Mouse (Mus musculus): ENCODE data around the gene Fbxl17.

The Fbxl17 gene

GRCm38 (mm10) chr17:63110211-63110755 lies 389.5 kb downstream of the Fbxl17 start:
- no peak for DNase-seq (ENCODE audit: low read depth, low spot score)

GRCm38 (mm10) chr17:63108035-63108434 lies 391.8 kb downstream of the Fbxl17 start:
- DNase-seq (ENCODE audit: low read depth, low spot score), result peak; percentile 11

DNA sequence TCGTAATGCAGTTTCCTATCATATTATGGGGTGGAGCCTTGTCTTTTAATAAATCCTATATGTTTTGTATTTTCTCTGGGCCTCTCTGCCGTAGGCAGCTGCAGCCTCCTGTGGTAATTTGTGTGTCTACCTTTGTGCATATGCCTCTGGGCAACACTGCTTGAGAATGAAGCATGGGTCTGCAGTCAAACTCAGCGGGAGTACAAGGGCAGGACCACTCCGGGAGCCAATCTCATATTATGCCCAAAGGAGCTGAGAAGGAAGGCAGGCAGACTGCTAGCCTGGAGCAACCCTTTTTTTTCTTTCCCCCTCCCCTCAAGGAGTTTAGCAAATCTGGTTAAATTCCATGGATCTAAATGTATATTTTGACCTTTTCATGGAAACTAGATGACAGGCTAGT lies 392.3 kb downstream of the Fbxl17 start:
- DNase-seq (ENCODE audit: low read depth, low spot score), result no peak

GRCm38 (mm10) chr17:63095553-63095952 lies 404.3 kb downstream of the Fbxl17 start:
- DNase-seq (ENCODE audit: low read depth, low spot score), result no peak

- DNase-seq (ENCODE audit: low read depth, low spot score), result no peak
These were observed 404.8 kb downstream of the Fbxl17 start for GRCm38 (mm10) chr17:63095017-63095416.

GRCm38 (mm10) chr17:63093184-63093583 lies 406.6 kb downstream of the Fbxl17 start:
- no peak for DNase-seq (ENCODE audit: low read depth, low spot score)

DNA sequence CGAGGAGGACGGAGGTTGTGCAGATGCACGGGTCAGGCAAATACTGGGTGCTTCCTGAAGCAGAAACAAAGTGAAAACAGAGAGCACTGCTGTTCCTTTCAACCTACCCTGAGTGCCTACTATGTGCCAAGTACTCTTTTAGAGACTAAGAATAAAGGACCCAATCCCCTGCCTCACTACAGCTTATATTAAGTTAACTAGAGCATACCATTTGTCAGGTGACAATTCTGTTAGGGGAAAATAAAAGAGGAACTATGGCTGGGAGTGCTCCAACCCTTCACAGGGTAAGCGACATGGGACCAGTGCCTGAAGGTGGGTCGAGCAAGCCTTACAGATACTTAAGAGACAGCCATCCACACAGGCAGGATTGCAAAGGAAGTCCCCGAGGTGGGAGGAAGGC lies 407.0 kb downstream of the Fbxl17 start:
- DNase-seq (ENCODE audit: low read depth, low spot score), result no peak

DNA sequence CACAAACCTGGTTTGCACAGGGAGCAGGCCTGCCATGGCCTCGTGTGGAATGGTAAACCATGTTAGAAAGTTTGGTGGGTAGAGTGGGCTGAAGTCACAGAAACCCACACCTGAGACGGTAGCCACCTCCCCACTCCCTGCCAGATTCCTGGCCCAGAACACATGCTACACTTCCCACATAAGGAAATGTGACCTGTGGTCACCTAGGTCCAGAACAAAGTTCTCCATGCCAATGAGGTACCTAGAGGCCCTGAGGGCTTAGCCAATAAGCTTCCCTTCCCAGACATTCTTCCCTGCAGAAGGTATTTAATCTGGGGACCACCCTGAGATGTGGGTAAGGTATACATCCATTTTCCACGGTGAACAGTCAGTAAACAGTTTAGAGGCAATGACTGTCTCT lies 409.7 kb downstream of the Fbxl17 start:
- no peak for DNase-seq (ENCODE audit: low read depth, low spot score)

DNA sequence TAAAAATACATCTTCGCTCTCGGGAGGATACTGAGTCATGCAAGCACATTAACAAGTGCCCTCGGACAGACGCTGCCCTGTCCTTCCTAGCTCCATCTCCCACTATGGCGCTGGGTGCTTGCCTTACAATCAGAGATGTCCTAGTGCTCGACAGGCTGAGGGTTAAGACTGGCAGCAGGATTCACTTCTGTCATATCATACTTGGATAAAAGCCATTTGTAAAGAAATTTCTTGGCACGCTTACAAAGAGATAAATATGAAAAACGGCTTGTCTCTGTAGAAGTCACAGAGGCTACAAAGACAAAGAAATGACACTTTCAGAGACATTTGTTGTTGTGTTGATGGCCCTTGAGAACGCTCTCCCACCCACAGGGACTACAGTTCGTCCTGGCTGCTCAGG lies 412.6 kb downstream of the Fbxl17 start:
- DNase-seq (ENCODE audit: low read depth, low spot score), result no peak

- DNase-seq (ENCODE audit: low read depth, low spot score), result no peak
These were observed 413.3 kb downstream of the Fbxl17 start for GRCm38 (mm10) chr17:63086526-63086925.

DNA sequence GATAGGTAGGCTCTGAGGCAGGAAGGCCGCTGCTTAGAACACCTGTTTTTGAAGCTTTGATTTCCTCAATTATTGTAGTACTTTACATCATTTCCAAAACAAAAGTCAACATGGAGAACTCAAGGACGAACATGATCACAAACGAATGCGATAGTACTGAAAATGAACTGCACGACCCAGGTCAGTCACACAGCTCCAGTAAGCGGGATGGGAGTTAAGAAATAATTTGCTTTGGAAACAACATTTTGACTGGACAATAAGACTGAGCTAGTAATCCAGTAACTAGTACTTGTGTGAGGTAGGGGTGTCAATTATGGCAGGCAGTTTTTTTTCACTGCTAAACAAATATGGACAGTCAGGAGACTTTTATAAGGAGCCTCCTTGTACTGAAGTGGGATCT lies 414.6 kb downstream of the Fbxl17 start:
- DNase-seq (ENCODE audit: low read depth, low spot score), result no peak

DNA sequence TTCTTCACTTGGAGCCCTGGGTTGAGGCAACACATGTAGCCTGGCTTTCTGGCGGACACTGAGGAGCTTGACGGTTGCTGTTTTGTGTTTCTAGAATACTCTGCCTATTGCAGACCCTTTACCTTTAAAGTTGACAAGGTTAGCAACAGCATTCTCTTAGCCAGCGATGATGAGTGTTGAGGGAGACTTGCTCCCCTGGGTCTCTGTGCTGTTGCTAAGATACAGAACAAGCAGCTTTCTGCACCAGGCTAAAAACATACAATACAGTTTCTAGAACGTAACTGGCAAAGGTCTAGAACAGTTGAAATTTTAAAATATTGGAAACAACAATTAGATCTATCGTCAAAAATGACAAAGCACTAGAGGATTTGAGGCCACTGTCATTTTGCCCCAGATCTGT lies 420.7 kb downstream of the Fbxl17 start:
- DNase-seq (ENCODE audit: low read depth, low spot score), result no peak

- DNase-seq (ENCODE audit: low read depth, low spot score), result no peak
These were observed 422.3 kb downstream of the Fbxl17 start for GRCm38 (mm10) chr17:63077509-63077908.

GRCm38 (mm10) chr17:63076661-63077060 lies 423.2 kb downstream of the Fbxl17 start:
- peak; percentile 22 for DNase-seq (ENCODE audit: low read depth, low spot score)

GRCm38 (mm10) chr17:63076037-63076426 lies 423.8 kb downstream of the Fbxl17 start:
- no peak for DNase-seq (ENCODE audit: low read depth, low spot score)

DNA sequence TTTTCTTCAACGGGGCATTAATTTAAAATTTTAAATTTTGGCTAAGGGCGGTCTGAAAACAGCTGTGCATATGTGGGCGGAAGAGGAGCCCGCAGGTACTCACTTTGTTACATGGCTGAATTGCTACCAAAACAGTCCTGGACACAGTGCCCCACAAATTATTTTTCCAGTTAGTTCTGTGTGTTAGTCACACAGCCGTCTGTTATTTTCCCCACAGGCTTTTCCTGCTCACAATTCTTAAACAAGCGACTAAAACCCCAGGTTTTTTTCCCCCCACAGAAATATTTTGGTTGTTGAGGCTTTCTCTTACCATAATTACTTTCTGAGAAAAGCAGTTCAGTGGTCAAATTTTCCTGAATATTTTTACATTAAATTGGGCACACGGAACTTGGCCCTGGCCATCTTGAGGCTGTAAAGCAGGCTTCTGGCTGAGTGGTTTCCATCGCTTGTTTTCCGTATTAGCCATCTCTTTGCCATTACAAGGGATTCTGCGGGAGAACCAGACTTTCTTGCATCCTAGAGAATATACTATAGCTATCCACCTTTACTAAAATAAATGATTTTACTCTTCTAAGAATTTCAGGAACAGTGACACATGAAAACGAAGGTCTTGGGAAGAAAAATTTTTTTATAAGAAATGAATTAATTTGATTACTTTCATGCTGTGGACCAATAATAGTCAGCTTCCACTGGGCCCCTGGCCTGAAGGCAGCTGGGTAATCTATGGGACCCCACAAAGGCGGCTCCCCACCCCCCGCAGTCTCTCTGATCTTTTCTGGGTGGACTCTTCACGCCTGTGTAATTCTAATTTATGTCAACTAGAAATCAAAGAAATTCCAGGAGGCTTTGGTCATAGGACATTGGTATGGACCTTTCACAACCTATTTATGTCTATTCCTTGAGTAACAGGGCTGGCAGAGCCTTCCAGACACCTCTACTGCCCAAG lies 424.5 kb downstream of the Fbxl17 start:
- peak; percentile 54 for DNase-seq (ENCODE audit: low read depth, low spot score)

DNA sequence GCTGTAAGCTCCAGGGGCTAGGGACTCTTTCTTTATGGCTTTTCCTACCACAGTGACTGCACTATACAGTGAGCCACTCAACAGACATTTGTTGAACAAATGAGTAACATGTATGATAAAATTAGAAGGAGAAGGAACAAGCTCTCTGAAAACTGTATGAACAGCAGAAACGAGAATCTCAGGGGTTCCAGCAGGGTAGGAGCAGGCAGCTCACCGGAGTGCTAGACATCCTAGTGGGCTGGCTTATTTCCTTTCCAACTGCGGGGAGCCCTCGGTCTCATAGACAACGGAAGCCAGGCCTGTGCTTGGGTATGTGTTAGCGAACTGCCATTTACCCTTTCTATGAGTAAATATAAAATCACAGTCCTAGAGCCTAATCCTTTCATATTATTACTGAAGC lies 426.5 kb downstream of the Fbxl17 start:
- no peak for DNase-seq (ENCODE audit: low read depth, low spot score)

DNA sequence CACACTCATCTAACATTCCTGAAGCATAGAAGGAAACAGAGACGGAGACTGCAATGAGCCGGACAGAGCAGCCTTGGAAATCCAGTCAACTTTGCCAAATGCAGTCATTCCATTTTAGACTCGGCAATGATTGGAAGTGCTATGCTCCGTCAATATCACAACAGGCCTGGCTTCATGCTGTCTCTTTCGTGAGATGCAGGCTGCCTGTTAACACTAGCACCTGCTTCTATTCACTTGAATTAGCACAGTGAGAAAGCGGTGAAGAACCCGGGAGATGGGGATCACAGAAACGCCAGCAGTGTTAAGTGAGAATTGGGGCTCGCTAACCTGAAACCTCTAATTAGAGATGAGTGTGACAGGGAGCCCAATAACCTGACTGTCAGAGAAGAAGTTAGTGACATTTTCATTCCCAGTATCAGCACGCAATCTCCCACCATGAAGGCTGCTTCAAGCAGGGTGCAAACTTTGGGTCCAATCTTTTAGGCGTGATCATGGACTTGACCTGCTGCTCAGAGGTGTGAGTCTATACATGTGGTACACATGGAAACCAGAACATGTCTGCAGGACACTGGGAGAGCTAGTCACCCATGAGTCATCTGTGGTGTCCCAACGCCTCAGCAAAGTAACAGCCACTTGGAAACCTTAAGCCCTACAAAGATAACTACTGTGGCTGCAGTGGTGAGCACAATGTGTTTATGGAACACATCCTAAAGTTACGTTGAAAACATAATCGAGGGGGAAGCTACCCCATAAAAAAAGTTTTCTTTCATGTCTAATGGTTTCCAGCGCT lies 428.5 kb downstream of the Fbxl17 start:
- no peak for DNase-seq (ENCODE audit: low read depth, low spot score)

- peak; percentile 62 for DNase-seq (ENCODE audit: low read depth, low spot score)
These were observed 429.6 kb downstream of the Fbxl17 start for GRCm38 (mm10) chr17:63070161-63070761.

- DNase-seq (ENCODE audit: low read depth, low spot score), result no peak
These were observed 437.0 kb downstream of the Fbxl17 start for GRCm38 (mm10) chr17:63062785-63063184.

GRCm38 (mm10) chr17:63061786-63062185 lies 438.0 kb downstream of the Fbxl17 start:
- no peak for DNase-seq (ENCODE audit: low read depth, low spot score)

DNA sequence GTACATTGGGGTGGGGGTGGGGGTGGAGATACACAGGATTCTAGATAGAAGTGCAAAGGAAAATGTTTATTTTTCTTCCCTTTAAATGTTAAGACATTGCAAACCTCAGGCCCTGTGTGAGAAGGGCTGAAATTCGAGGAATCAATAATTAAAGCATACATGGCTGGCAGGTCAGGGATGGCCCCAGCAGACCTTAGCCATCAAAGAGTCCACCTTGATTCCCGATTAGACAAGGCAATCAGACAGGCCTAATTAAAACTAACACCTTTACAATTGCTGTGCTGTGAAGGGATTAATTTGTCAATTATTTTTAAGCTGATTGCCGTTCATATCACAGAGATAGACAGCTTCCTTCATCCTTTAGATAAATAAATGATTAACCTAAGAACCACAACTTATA lies 439.0 kb downstream of the Fbxl17 start:
- no peak for DNase-seq (ENCODE audit: low read depth, low spot score)
